Mouse (Mus musculus) MEL (cell line): Measurements from ENCODE around the gene Tinf2. TPM values are rescaled to one million over a fixed set of nuclear protein-coding genes. Genes with fewer than 3 reads are reported as not detected.

ENCODE experiments used
- DNase-seq: peaks from one replicate; pipeline ENCODE4 v3.0.0; 2011; ENCODE audit warnings: low read depth, low spot score
- H3K27ac ChIP-seq: 2 replicates; pipeline ENCODE4 v1.5.1; 2012; ENCODE audit warnings: low read depth, mild to moderate bottlenecking, control low read depth, low read length, moderate library complexity; ENCODE audit not compliant: control insufficient read depth
- H3K27me3 ChIP-seq, 2 experiments: fragments of 150-350 bp in 1 of 2; sonication (generic) in 1 of 2; 2 replicates each; pipeline ENCODE4 v1.6.1; 2012; ENCODE audit warnings: low read length in 2 of 2, mild to moderate bottlenecking in 2 of 2, improper control_type of control experiment in 1 of 2, moderate library complexity in 1 of 2; ENCODE audit not compliant: insufficient read depth in 2 of 2, control insufficient read depth in 1 of 2
- H3K36me3 ChIP-seq, 2 experiments: 2 replicates each; pipeline ENCODE4 v1.6.1; 2012 to 2014; ENCODE audit warnings: low read length in 2 of 2, improper control_type of control experiment in 1 of 2, inconsistent platforms in 1 of 2, mild to moderate bottlenecking in 1 of 2; ENCODE audit not compliant: insufficient read depth in 2 of 2, control insufficient read depth in 1 of 2
- H3K4me1 ChIP-seq, 2 experiments: fragments of 150-350 bp in 1 of 2; sonication (generic) in 1 of 2; 2 replicates each; pipeline ENCODE4 v1.6.1; 2012; ENCODE audit warnings: low read length in 2 of 2, improper control_type of control experiment in 1 of 2, mild to moderate bottlenecking in 1 of 2; ENCODE audit not compliant: insufficient read depth in 2 of 2, control insufficient read depth in 1 of 2
- H3K4me3 ChIP-seq, 2 experiments: fragments of 150-350 bp in 1 of 2; sonication (generic) in 1 of 2; 2 replicates each; pipeline ENCODE4 v1.5.1; 2012; ENCODE audit warnings: low read depth in 2 of 2, low read length in 2 of 2, mild to moderate bottlenecking in 2 of 2, moderate library complexity in 2 of 2, control low read depth in 1 of 2, improper control_type of control experiment in 1 of 2; ENCODE audit not compliant: control insufficient read depth in 1 of 2, insufficient read depth in 1 of 2
- H3K79me2 ChIP-seq: 2 replicates; pipeline ENCODE4 v1.6.1; 2012; ENCODE audit warnings: mild to moderate bottlenecking, low read length, moderate library complexity; ENCODE audit not compliant: control insufficient read depth, poor library complexity, insufficient read depth
- H3K9ac ChIP-seq: 2 replicates; pipeline ENCODE4 v1.6.1; 2012; ENCODE audit warnings: low read depth, mild to moderate bottlenecking, control low read depth, low read length, moderate library complexity; ENCODE audit not compliant: control insufficient read depth, poor library complexity, severe bottlenecking
- H3K9me3 ChIP-seq: fragments of 150-350 bp; sonication (generic); replicated peaks from 2 replicates; pipeline ENCODE4 v1.6.1; 2012; ENCODE audit warnings: mild to moderate bottlenecking, low read length, improper control_type of control experiment, moderate library complexity; ENCODE audit not compliant: insufficient read depth
- GATA1 ChIP-seq: IDR thresholded peaks from 2 replicates; pipeline ENCODE4 v1.6.1; 2011; ENCODE audit warnings: low read depth, low read length, improper control_type of control experiment
- MAFK ChIP-seq: IDR thresholded peaks from 2 replicates; pipeline ENCODE4 v1.6.1; 2011; ENCODE audit warnings: low read depth, mild to moderate bottlenecking, low read length, improper control_type of control experiment, borderline replicate concordance
- POLR2A ChIP-seq, 2 experiments: IDR thresholded peaks; 2 replicates each; pipeline ENCODE4 v1.6.1; 2011 to 2012; ENCODE audit warnings: low read length in 2 of 2, mild to moderate bottlenecking in 2 of 2, control low read depth in 1 of 2, improper control_type of control experiment in 1 of 2, low read depth in 1 of 2, moderate library complexity in 1 of 2; ENCODE audit not compliant: control insufficient read depth in 1 of 2, insufficient read depth in 1 of 2, poor library complexity in 1 of 2
- polyA plus RNA-seq, 2 experiments: library from polyadenylated mRNA; stranded (reverse) in 1 of 2; unstranded in 1 of 2; fragments of >175 nt in 1 of 2; fragments of >200 nt in 1 of 2; gene quantifications; 2 replicates each; pipeline versions ENCODE4 v1.2.1 to v1.2.4; 2012; ENCODE audit warnings: low replicate concordance in 2 of 2, low read depth in 1 of 2; ENCODE audit not compliant: insufficient read length in 2 of 2, insufficient read depth in 1 of 2, missing spikeins in 1 of 2
- total RNA-seq: library from RNA; depleted of rRNA; stranded (reverse); fragments of 300-350 nt; gene quantifications from 2 replicates; pipeline ENCODE4 v1.2.3, GENCODE M21; 2012; rRNA removed

Tinf2 gene
- total and polyA plus RNA-seq, 3 experiments, result 27.2 to 53.0 TPM; not detected in 1

DNA sequence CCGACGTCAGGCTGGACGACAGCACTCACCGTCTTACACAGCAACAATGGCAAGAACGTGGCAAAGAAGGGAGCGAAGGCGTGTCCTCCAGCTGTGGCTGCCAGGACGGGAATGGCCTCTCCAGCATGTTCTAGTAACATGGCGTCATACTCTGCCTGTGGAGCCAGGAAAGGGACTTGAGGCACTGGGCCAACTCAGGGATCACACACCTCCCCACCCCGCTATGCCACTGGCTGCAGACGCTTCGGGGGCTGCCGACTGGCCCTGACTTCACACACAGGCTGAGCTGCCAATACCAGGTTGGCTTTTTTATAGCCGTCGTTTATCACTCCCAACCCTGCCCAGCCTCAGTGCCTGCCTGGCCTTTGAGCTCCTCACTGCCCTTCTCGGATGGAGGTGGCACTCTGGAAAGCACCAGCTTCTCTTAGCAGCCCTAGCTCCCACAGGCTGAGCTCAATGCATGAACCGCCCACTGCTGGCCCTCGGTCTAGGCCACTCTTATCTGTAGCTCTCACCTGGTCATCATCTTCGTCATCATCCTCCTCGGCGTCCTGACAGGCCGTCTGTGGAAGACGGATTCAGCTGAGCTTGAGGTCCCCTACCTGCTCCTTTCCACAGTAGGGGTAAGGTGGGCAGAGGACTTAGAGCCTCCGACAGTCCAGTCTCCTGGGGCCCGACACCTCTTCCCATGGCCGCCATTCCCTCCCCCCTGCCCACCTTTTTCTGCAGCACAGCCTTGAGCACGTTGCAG, 53.4 kb downstream of the Tinf2 start:
- Histone ChIP-seq H3K9ac (no peak overlapping the region), H3K36me3 (no peaks in the 10 kb centered on the region; a peak in 1 of 4 replicates), H3K27me3 (no peaks in the 10 kb centered on the region), H3K79me2 (no peaks in the 10 kb centered on the region), H3K4me1 (no peaks in the 10 kb centered on the region)
- TF ChIP-seq GATA1, result no peak
- no peak for TF ChIP-seq POLR2A (IDR thresholded peaks at IDR 0.05; ENCODE audit: control insufficient read depth in 1 of 2, insufficient read depth in 1 of 2, low read depth in 1 of 2, low read length in 2 of 2, poor library complexity in 1 of 2)
- TF ChIP-seq MAFK, result no peak
- TF ChIP-seq, all 39 proteins: peak for 0
- H3K27ac ChIP-seq, result no peak overlapping the region
- no peak overlapping the region for H3K4me3 ChIP-seq
- no peaks in the 10 kb centered on the region for H3K9me3 ChIP-seq
- DNase-seq, result no peak

Other genes starting within 250 kb of the Tinf2 start
Only the 30 nearest of the 35 such genes appear.
- gene Cpne6, start 171.4 kb downstream of the Tinf2 start, total RNA-seq, result not detected in 2 replicates
- gene Cpne6, start 171.4 kb downstream of the Tinf2 start, polyA plus RNA-seq, result not detected
- not detected in 2 replicates for gene Nrl, start 156.8 kb downstream of the Tinf2 start, total RNA-seq
- not detected for gene Nrl, start 156.8 kb downstream of the Tinf2 start, polyA plus RNA-seq
- gene Pck2, start 141.6 kb downstream of the Tinf2 start, total RNA-seq, result 17.0 and 64.4 TPM in 2 replicates
- gene Pck2, start 141.6 kb downstream of the Tinf2 start, polyA plus RNA-seq, result 100 to 1,000 TPM in 1 of 2 experiments, 10 to 100 TPM in 1; 63.7 to 103 TPM
- gene Dcaf11, start 121.8 kb downstream of the Tinf2 start, total RNA-seq, result 24.3 and 27.7 TPM in 2 replicates
- 10 to 100 TPM in 1 of 2 experiments, not detected in 1; 37.9 TPM for gene Dcaf11, start 121.8 kb downstream of the Tinf2 start, polyA plus RNA-seq
- gene A730061H03Rik, start 121.4 kb downstream of the Tinf2 start, total RNA-seq, result 0.73 and 0.92 TPM in 2 replicates
- under 1 TPM in 1 of 2 experiments, not detected in 1; 0.86 TPM for gene A730061H03Rik, start 121.4 kb downstream of the Tinf2 start, polyA plus RNA-seq
- gene Fitm1, start 106.2 kb downstream of the Tinf2 start, total RNA-seq, result not detected in 2 replicates
- gene Fitm1, start 106.2 kb downstream of the Tinf2 start, polyA plus RNA-seq, result under 1 TPM in 1 of 2 experiments, not detected in 1; 0.07 TPM
- 73.8 and 85.9 TPM in 2 replicates for gene Psme1, start 103.7 kb downstream of the Tinf2 start, total RNA-seq
- 100 to 1,000 TPM in 1 of 2 experiments, not detected in 1; 205 TPM for gene Psme1, start 103.7 kb downstream of the Tinf2 start, polyA plus RNA-seq
- gene Emc9, start 96.5 kb downstream of the Tinf2 start, total RNA-seq, result 55.4 and 59.4 TPM in 2 replicates
- gene Emc9, start 96.5 kb downstream of the Tinf2 start, polyA plus RNA-seq, result 10 to 100 TPM in 1 of 2 experiments, not detected in 1; 38.7 TPM
- 98.1 and 143 TPM in 2 replicates for gene Psme2, start 90.7 kb downstream of the Tinf2 start, total RNA-seq
- 100 to 1,000 TPM in 1 of 2 experiments, not detected in 1; 231 TPM for gene Psme2, start 90.7 kb downstream of the Tinf2 start, polyA plus RNA-seq
- 10.7 and 12.9 TPM in 2 replicates for gene Rnf31, start 90.1 kb downstream of the Tinf2 start, total RNA-seq
- gene Rnf31, start 90.1 kb downstream of the Tinf2 start, polyA plus RNA-seq, result 10 to 100 TPM in 1 of 2 experiments, not detected in 1; 24.5 TPM
- gene Irf9, start 78.2 kb downstream of the Tinf2 start, total RNA-seq, result 5.0 and 8.5 TPM in 2 replicates
- 10 to 100 TPM in 1 of 2 experiments, not detected in 1; 14.8 TPM for gene Irf9, start 78.2 kb downstream of the Tinf2 start, polyA plus RNA-seq
- 1.5 and 1.6 TPM in 2 replicates for gene Rec8, start 63.8 kb downstream of the Tinf2 start, total RNA-seq
- 1 to 10 TPM in 1 of 2 experiments, not detected in 1; 2.5 TPM for gene Rec8, start 63.8 kb downstream of the Tinf2 start, polyA plus RNA-seq
- 46.2 and 54.1 TPM in 2 replicates for gene Ipo4, start 45.9 kb downstream of the Tinf2 start, total RNA-seq
- gene Ipo4, start 45.9 kb downstream of the Tinf2 start, polyA plus RNA-seq, result 100 to 1,000 TPM in 1 of 2 experiments, not detected in 1; 132 TPM
- not detected in 2 replicates for gene Gm49378, start 43.9 kb downstream of the Tinf2 start, total RNA-seq
- 1 to 10 TPM in 1 of 2 experiments, not detected in 1; 4.6 TPM for gene Gm49378, start 43.9 kb downstream of the Tinf2 start, polyA plus RNA-seq
- gene Tm9sf1, start 38.0 kb downstream of the Tinf2 start, total RNA-seq, result 49.4 and 60.5 TPM in 2 replicates
- 10 to 100 TPM in 1 of 2 experiments, not detected in 1; 80.1 TPM for gene Tm9sf1, start 38.0 kb downstream of the Tinf2 start, polyA plus RNA-seq
- 0.08 and 0.10 TPM in 2 replicates for gene Tssk4, start 31.6 kb downstream of the Tinf2 start, total RNA-seq
- gene Tssk4, start 31.6 kb downstream of the Tinf2 start, polyA plus RNA-seq, result under 1 TPM in 1 of 2 experiments, not detected in 1; 0.40 TPM
- 25.5 and 30.6 TPM in 2 replicates for gene Mdp1, start 21.3 kb downstream of the Tinf2 start, total RNA-seq
- 10 to 100 TPM in 1 of 2 experiments, not detected in 1; 25.6 TPM for gene Mdp1, start 21.3 kb downstream of the Tinf2 start, polyA plus RNA-seq
- gene Gmpr2, start 9.9 kb downstream of the Tinf2 start, total RNA-seq, result 22.3 and 24.5 TPM in 2 replicates
- 10 to 100 TPM in 1 of 2 experiments, not detected in 1; 28.8 TPM for gene Gmpr2, start 9.9 kb downstream of the Tinf2 start, polyA plus RNA-seq
- 515 and 516 TPM in 2 replicates for gene Nedd8, start 9.7 kb downstream of the Tinf2 start, total RNA-seq
- gene Nedd8, start 9.7 kb downstream of the Tinf2 start, polyA plus RNA-seq, result 100 to 1,000 TPM in 1 of 2 experiments, not detected in 1; 528 TPM
- 5.8 and 6.2 TPM in 2 replicates for gene Tgm1, start 32.1 kb upstream of the Tinf2 start, total RNA-seq
- 10 to 100 TPM in 1 of 2 experiments, not detected in 1; 11.4 TPM for gene Tgm1, start 32.1 kb upstream of the Tinf2 start, polyA plus RNA-seq
- 21.8 and 22.8 TPM in 2 replicates for gene Rabggta, start 40.4 kb upstream of the Tinf2 start, total RNA-seq
- gene Rabggta, start 40.4 kb upstream of the Tinf2 start, polyA plus RNA-seq, result 10 to 100 TPM in 1 of 2 experiments, not detected in 1; 32.0 TPM
- 20.0 and 21.7 TPM in 2 replicates for gene Dhrs1, start 63.9 kb upstream of the Tinf2 start, total RNA-seq
- 10 to 100 TPM in 1 of 2 experiments, not detected in 1; 48.8 TPM for gene Dhrs1, start 63.9 kb upstream of the Tinf2 start, polyA plus RNA-seq
- 46.1 and 47.8 TPM in 2 replicates for gene Nop9, start 63.9 kb upstream of the Tinf2 start, total RNA-seq
- gene Nop9, start 63.9 kb upstream of the Tinf2 start, polyA plus RNA-seq, result 100 to 1,000 TPM in 1 of 2 experiments, not detected in 1; 112 TPM
- 1.7 and 2.4 TPM in 2 replicates for gene Cideb, start 76.6 kb upstream of the Tinf2 start, total RNA-seq
- gene Cideb, start 76.6 kb upstream of the Tinf2 start, polyA plus RNA-seq, result under 1 TPM in 1 of 2 experiments, not detected in 1; 0.53 TPM
- 0.19 and 0.59 TPM in 2 replicates for gene Ltb4r2, start 79.6 kb upstream of the Tinf2 start, total RNA-seq
- under 1 TPM in 1 of 2 experiments, not detected in 1; 0.52 TPM for gene Ltb4r2, start 79.6 kb upstream of the Tinf2 start, polyA plus RNA-seq
- 0.35 and 0.65 TPM in 2 replicates for gene Ltb4r1, start 84.1 kb upstream of the Tinf2 start, total RNA-seq
- gene Ltb4r1, start 84.1 kb upstream of the Tinf2 start, polyA plus RNA-seq, result 1 to 10 TPM in 1 of 2 experiments, not detected in 1; 1.5 TPM
- gene Adcy4, start 102.3 kb upstream of the Tinf2 start, total RNA-seq, result 0.19 and 0.29 TPM in 2 replicates
- under 1 TPM in 1 of 2 experiments, not detected in 1; 0.35 TPM for gene Adcy4, start 102.3 kb upstream of the Tinf2 start, polyA plus RNA-seq
- 67.1 and 77.4 TPM in 2 replicates for gene Ripk3, start 107.0 kb upstream of the Tinf2 start, total RNA-seq
- gene Ripk3, start 107.0 kb upstream of the Tinf2 start, polyA plus RNA-seq, result 100 to 1,000 TPM; 123 to 124 TPM
- gene Nfatc4, start 141.3 kb upstream of the Tinf2 start, total RNA-seq, result 0.20 and 0.27 TPM in 2 replicates
- gene Nfatc4, start 141.3 kb upstream of the Tinf2 start, polyA plus RNA-seq, result under 1 TPM in 1 of 2 experiments, not detected in 1; 0.71 TPM
- not detected in 2 replicates for gene Nynrin, start 172.2 kb upstream of the Tinf2 start, total RNA-seq
- not detected for gene Nynrin, start 172.2 kb upstream of the Tinf2 start, polyA plus RNA-seq